Mouse (Mus musculus) forebrain, embryonic 15.5 days (tissue): ENCODE results near the gene Lsm14b. TPM values are rescaled to one million over a fixed set of nuclear protein-coding genes. Genes with fewer than 3 reads are reported as not detected.

Source experiments
- ATAC-seq: fragments of 200-750 bp; cut with Nextera tagmentation; replicated peaks from 2 replicates; pipeline ENCODE4 v1.8.0; 2017; ENCODE audit warnings: mild to moderate bottlenecking, moderate TSS enrichment, moderate library complexity
- H3K27ac ChIP-seq: fragments of 300-500 bp; sonication (generic); replicated peaks from 2 replicates; pipeline ENCODE4 v1.5.1; 2015; ENCODE audit warnings: mild to moderate bottlenecking, inconsistent platforms
- H3K27me3 ChIP-seq: fragments of 300-500 bp; sonication (generic); 2 replicates; pipeline ENCODE4 v1.6.1; 2015; ENCODE audit warnings: inconsistent platforms
- H3K36me3 ChIP-seq: fragments of 300-500 bp; sonication (generic); 2 replicates; pipeline ENCODE4 v1.6.1; 2015; ENCODE audit warnings: mild to moderate bottlenecking, inconsistent platforms
- H3K4me1 ChIP-seq: fragments of 300-500 bp; sonication (generic); 2 replicates; pipeline ENCODE4 v1.6.1; 2015; ENCODE audit warnings: inconsistent platforms
- H3K4me2 ChIP-seq: fragments of 300-500 bp; sonication (generic); replicated peaks from 2 replicates; pipeline ENCODE4 v1.6.1; 2015; ENCODE audit warnings: mild to moderate bottlenecking, inconsistent platforms
- H3K4me3 ChIP-seq: fragments of 300-500 bp; sonication (generic); 2 replicates; pipeline ENCODE4 v1.5.1; 2015; ENCODE audit warnings: mild to moderate bottlenecking, inconsistent platforms
- H3K9ac ChIP-seq: fragments of 300-500 bp; sonication (generic); replicated peaks from 2 replicates; pipeline ENCODE4 v1.6.1; 2015; ENCODE audit warnings: mild to moderate bottlenecking, inconsistent platforms
- H3K9me3 ChIP-seq: fragments of 300-500 bp; sonication (generic); 2 replicates; pipeline ENCODE4 v1.6.1; 2016; ENCODE audit warnings: inconsistent platforms
- WGBS: fragments of 180-500 bp; shearing (Covaris S2); methylation state at CpG from one replicate; pipeline ENCODE4 v1.1.7; 2015; ENCODE audit warnings: mixed read lengths; 5-methylcytosine and 5-hydroxymethylcytosine counted together
- polyA plus RNA-seq: library from polyadenylated mRNA; unstranded; fragments of >200 nt; fragmentation: Nextera tagmentation; extraction: Ambion mirVana; gene quantifications from 2 replicates; pipeline ENCODE4 v1.2.1, GENCODE M21; 2015

Lsm14b gene
- 20.6 and 23.6 TPM in 2 replicates for polyA plus RNA-seq

DNA sequence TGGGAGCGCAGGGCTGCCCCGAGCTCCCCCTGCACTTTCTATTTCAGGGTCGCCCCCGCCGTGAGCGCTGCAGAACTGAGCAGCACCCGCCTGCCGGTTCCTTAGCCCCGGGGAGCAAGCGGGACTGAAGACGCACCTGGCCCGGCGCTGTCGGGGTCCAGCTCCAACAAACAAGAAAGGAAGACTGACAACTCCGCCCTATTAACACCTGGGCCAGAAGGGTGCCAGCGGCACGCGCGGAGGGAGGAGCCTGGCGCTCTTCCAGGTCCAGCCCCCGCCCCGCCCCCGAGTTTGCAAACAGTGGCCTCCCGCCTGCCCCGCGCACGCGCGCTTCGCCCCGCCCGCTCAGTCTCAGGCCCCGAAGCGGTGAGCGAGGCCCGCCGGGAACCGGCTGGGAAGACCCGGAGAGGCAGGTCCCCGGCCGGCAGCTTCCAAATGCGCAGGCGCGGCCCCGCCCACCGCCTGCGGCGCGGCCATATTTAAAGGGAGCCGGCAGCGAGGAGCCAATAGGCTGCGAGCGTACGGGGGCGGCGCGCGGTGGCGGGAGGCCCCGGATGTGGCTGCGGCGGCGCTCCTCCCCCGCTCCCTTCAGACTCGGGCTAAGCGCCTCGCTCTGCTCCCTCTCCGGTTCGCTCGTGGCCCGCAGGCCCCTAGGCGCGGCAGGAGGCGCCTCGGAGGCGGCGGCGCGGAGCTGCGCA is at the start of gene Lsm14b:
TSS of gene Lsm14b (plus strand) at position 587 of the 698 bp plus-strand sequence.
- peaks cover 17% of the 10 kb centered on the region for H3K36me3 ChIP-seq
- H3K9me3 ChIP-seq: no peaks in the 10 kb centered on the region
- peak; percentile 97 for ATAC-seq
- H3K27me3 ChIP-seq: peaks cover 17% of the 10 kb centered on the region
- peak within 1 kb of the TSS; percentile 95 for H3K27ac ChIP-seq
- under 1% methylated on average over 78 of the region's 80 CpGs for WGBS
- H3K4me3 ChIP-seq: peak within 1 kb of the TSS; percentile 100
- peak within 1 kb of the TSS; percentile 95 for H3K4me2 ChIP-seq
- peaks cover 43% of the 10 kb centered on the region for H3K4me1 ChIP-seq
- H3K9ac ChIP-seq: peak within 1 kb of the TSS; percentile 98

DNA sequence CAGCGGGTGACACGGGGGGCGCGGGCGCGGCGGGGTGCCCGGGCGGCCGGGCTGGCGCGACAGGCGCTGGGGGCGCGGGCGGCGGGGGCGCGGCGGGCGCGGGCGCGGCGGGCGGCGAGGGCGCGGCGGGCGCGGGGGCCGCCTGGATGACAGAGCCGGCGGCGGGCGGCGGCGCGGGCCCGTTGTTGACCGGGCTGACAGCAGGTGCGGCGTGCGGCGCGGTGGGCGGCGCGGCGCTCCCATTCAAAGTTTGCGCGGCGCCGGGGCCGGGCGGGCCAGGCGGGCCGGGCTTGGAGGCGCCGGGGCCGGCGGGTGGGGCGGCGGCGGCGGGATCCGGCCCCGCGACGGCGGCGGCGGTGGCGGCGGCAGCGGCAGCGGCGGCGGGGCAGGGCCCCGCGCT is 48.9 kb upstream of the Lsm14b start:
- peak overlapping the region; percentile 99; the same call in 1 of the 2 replicates for H3K9ac ChIP-seq
- 2% methylated on average over 18 of the region's 82 CpGs for WGBS
- no peak overlapping the region; the same call in 1 of the 2 replicates for H3K4me2 ChIP-seq
- no peak for ATAC-seq
- H3K9me3 ChIP-seq: no peaks in the 10 kb centered on the region
- no peaks in the 10 kb centered on the region for H3K27me3 ChIP-seq
- peak overlapping the region; percentile 96 for H3K27ac ChIP-seq
- H3K4me3 ChIP-seq: peak overlapping the region; percentile 97
- no peaks in the 10 kb centered on the region for H3K36me3 ChIP-seq
- peaks cover 54% of the 10 kb centered on the region for H3K4me1 ChIP-seq

DNA sequence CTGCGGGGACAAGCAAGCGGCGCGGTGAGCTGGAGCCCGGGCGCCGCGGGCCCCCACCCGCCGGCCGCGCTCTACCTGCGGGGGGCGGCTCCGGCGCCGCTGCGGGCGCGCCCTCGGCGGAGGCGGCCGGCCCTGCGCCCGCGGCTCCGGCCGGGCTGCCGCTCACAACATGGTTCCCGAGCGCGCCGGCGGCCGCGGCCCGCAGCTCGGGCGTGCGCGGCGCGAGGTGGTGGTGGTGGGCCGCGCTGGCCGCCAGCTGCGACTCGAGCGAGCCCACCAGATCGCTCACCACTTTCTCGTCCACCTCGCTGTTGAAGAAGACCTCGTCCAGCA is 48.5 kb upstream of the Lsm14b start:
- peak overlapping the region; percentile 96 for H3K27ac ChIP-seq
- no peaks in the 10 kb centered on the region for H3K27me3 ChIP-seq
- no peak; the same call in 1 of the 2 replicates for ATAC-seq
- H3K4me2 ChIP-seq: peak overlapping the region; percentile 21; the same call in 1 of the 2 replicates
- peak overlapping the region; percentile 97 for H3K4me3 ChIP-seq
- peaks cover 52% of the 10 kb centered on the region for H3K4me1 ChIP-seq
- under 1% methylated on average over 48 of the region's 54 CpGs for WGBS
- H3K36me3 ChIP-seq: no peaks in the 10 kb centered on the region
- H3K9me3 ChIP-seq: no peaks in the 10 kb centered on the region
- H3K9ac ChIP-seq: peak overlapping the region; percentile 99

DNA sequence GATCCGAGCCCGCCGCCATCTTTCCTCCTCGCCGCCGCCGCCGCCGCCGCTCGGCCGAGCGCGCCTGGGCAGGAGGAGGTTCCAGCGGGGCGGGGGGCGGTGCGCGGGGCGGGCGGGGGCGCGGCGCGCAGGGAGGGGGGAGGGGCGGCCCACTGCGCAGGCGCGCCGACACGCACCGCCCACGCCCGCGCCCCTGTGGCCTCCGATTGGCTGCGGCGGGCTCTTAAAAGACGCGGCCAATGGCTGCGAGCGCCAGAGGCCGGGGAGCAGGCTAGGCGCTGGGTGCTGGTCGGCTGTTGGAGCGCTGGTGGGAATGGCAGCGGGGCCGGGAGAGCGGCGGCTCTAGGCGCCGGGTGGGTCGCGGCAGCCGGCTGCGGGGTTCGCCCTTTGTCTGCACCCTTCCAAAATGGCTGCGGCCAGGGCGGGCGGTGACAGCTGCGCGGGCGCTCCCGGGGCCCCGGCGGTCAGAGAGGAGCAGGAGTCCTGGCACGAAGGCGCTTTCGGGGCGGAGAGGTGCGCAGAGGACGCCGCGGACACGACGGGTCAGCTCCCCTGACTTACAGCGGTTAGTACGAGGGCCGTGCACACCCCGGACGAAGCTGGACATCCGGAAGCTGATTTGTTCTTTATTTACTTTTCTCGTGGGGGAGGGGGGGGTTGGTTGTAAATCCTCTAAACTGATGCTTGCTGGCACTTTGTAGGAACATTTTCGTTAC is 48.0 kb upstream of the Lsm14b start, which contains the start of gene Taf4:
TSS of gene Taf4 (minus strand) at position 19 of the 716 bp plus-strand sequence.
- peak within 1 kb of the TSS; percentile 97 for H3K4me3 ChIP-seq
- H3K27ac ChIP-seq: peak within 1 kb of the TSS; percentile 96
- peak within 1 kb of the TSS; percentile 99 for H3K9ac ChIP-seq
- H3K36me3 ChIP-seq: no peaks in the 10 kb centered on the region
- peak within 1 kb of the TSS; percentile 99 for H3K4me2 ChIP-seq
- H3K27me3 ChIP-seq: no peaks in the 10 kb centered on the region
- no peaks in the 10 kb centered on the region for H3K9me3 ChIP-seq
- peak; percentile 97 for ATAC-seq
- H3K4me1 ChIP-seq: peaks cover 48% of the 10 kb centered on the region
- WGBS: 0% methylated on average over 49 of the region's 84 CpGs

DNA sequence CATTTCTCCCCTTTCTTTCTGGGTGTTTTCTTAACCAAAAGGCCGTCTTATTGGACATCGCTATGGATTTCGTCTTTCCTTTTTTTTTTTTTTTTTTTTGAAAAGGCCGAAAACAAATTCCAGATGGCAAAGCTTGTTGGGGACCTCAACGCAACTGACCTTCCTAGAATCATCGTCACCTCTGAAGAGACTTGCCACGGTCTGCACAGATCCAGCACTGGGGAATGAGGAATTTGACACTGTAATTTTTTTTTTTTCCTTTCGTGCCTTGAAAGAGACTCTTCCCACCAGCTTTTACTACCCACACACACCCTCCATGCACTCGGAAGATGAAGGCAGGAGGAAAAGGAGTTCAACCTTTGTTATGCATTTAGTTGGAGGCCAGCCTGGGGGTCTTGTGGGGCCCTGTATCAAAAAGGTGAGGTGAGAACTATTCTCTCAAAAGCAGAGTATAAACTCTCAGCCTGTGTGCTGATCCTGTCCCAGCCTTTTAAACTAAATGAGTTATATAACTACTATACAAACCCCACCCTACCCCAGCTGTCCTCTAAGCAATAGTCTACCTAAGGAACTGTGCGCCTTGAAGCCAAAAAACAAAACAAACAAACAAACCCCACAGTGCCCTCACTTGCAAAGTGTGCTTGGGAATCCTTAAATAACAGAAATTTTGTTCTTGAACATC is 47.3 kb upstream of the Lsm14b start:
- no peaks in the 10 kb centered on the region for H3K27me3 ChIP-seq
- ATAC-seq: no peak
- 9% methylated on average over 10 of the region's 10 CpGs for WGBS
- H3K9ac ChIP-seq: peak overlapping the region; percentile 99
- no peaks in the 10 kb centered on the region for H3K9me3 ChIP-seq
- no peaks in the 10 kb centered on the region for H3K36me3 ChIP-seq
- H3K4me1 ChIP-seq: peaks cover 41% of the 10 kb centered on the region
- H3K4me2 ChIP-seq: peak overlapping the region; percentile 39
- peak overlapping the region; percentile 97 for H3K4me3 ChIP-seq
- peak overlapping the region; percentile 96 for H3K27ac ChIP-seq

DNA sequence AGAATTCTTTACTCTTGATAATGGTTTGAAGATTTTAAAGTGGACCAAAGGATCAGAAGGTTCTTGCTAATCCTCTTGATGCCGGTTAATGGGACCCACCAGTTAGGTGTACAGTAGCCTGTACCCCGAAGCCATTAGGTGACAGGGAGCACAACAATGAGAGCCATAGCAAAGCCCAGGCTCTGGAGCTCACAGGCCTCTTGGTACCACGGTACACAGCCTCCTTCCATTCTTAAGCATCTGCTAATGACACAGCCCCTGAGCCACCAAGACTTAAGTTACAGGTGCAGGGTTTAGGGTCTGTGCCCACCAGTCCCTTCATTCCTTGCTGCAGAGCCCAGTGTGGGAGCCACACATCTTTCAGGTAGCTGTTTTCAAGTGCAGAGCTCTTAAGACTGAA is 46.5 kb upstream of the Lsm14b start:
- Histone ChIP-seq H3K36me3 (no peaks in the 10 kb centered on the region), H3K4me2 (no peak overlapping the region), H3K9me3 (no peaks in the 10 kb centered on the region), H3K27ac (no peak overlapping the region), H3K27me3 (no peaks in the 10 kb centered on the region), H3K4me3 (peak overlapping the region; percentile 97; the same call in 1 of the 2 replicates), H3K4me1 (peaks cover 33% of the 10 kb centered on the region), H3K9ac (no peak overlapping the region)
- no peak for ATAC-seq
- 69% methylated on average over 3 of the region's 3 CpGs for WGBS

DNA sequence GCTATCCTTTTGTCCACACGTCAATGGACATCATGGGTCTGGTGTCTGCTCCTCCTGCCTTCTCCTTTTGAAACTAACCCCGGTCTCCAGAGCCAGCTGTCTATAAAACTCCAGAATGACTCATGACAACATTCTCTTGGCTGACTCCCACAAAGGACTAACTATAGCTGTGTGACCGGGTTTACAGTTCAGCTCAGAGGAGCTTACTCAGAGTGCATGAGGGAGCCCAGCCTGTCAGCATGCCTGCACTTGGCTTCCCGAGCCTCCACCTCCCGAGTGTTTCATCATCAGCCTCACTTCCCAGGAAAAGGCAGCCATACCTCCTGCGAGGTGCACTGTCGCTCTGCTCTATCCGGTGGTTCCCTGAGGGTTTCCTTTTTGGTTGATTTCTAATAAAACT is 45.0 kb upstream of the Lsm14b start:
- no peaks in the 10 kb centered on the region for H3K36me3 ChIP-seq
- ATAC-seq: no peak
- H3K9me3 ChIP-seq: no peaks in the 10 kb centered on the region
- H3K27ac ChIP-seq: no peak overlapping the region
- no peak overlapping the region for H3K4me2 ChIP-seq
- WGBS: 75% methylated on average over 8 of the region's 8 CpGs
- no peak overlapping the region for H3K4me3 ChIP-seq
- peaks cover 18% of the 10 kb centered on the region for H3K4me1 ChIP-seq
- no peak overlapping the region for H3K9ac ChIP-seq
- H3K27me3 ChIP-seq: no peaks in the 10 kb centered on the region

DNA sequence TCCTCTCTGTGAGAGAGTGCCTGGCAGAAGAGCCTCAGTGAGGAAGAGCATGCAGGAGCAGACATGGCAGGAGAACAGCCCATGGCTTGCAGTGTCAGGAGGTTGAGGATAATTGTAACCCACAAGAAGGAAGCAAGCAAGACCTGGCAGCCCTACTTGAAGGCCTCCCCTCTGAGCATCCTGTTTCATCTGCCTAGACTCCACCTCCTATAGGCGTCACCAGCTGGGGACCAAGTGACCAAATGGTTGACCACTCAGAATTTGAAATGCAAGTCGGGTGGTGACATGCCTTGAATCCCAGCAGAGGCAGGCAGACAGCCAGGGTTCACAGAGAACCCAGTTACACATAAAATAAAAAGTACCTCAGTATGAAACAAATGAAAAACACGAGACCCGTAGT is 44.2 kb upstream of the Lsm14b start:
- Histone ChIP-seq H3K9me3 (no peaks in the 10 kb centered on the region), H3K4me3 (no peak overlapping the region), H3K36me3 (no peaks in the 10 kb centered on the region), H3K27me3 (no peaks in the 10 kb centered on the region), H3K4me2 (no peak overlapping the region), H3K4me1 (peaks cover 13% of the 10 kb centered on the region), H3K27ac (no peak overlapping the region), H3K9ac (no peak overlapping the region)
- 63% methylated on average over 4 of the region's 4 CpGs for WGBS
- ATAC-seq: no peak

DNA sequence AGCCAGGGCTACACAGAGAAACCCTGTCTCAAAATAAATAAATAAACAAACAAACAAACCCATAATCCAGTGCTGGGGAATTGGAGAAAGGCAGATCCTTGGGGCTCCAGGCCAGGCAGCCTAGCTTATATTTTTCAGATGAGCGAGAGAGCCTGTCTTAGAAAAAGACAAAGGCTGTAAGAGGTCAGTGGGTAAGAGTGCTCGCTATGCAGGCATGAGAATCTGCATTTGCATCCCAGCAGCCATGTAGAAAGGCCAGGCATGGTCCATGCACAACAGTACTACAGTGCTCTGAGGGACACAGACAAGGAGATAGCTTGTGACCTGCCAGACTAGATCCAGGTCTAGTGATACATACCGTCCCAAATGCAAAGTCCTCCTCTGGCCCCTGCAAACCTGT is 42.1 kb upstream of the Lsm14b start:
- no peak overlapping the region for H3K4me2 ChIP-seq
- H3K4me3 ChIP-seq: no peak overlapping the region
- H3K9ac ChIP-seq: no peak overlapping the region
- no peak overlapping the region for H3K27ac ChIP-seq
- no peaks in the 10 kb centered on the region for H3K36me3 ChIP-seq
- no peaks in the 10 kb centered on the region for H3K9me3 ChIP-seq
- peaks cover 8% of the 10 kb centered on the region for H3K4me1 ChIP-seq
- no peaks in the 10 kb centered on the region for H3K27me3 ChIP-seq
- 84% methylated on average over 3 of the region's 3 CpGs for WGBS
- ATAC-seq: no peak

DNA sequence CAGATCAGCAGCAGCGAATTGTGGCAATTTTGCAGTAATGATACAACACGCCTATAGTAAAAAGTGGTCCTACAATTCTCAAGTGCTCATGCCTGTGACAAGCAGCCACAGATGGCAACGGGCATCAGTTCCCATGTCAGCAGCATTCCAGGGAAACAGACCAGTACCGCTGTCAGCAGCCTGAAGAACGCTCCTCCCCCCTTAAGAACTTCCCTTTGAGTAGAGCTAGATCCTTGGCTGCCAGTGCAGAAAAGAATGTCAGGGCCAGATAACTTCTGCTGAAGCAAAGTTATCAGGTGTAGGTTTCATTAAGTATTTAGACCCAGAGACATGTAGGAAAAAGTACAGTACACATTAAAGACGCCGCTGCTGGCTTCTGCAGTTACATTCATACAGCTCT is 40.0 kb upstream of the Lsm14b start:
- 45% methylated on average over 7 of the region's 7 CpGs for WGBS
- H3K27me3 ChIP-seq: no peaks in the 10 kb centered on the region
- H3K4me3 ChIP-seq: no peak overlapping the region
- H3K4me2 ChIP-seq: no peak overlapping the region
- H3K27ac ChIP-seq: no peak overlapping the region
- no peak for ATAC-seq
- H3K9me3 ChIP-seq: no peaks in the 10 kb centered on the region
- no peak overlapping the region for H3K9ac ChIP-seq
- H3K36me3 ChIP-seq: no peaks in the 10 kb centered on the region
- H3K4me1 ChIP-seq: no peaks in the 10 kb centered on the region

DNA sequence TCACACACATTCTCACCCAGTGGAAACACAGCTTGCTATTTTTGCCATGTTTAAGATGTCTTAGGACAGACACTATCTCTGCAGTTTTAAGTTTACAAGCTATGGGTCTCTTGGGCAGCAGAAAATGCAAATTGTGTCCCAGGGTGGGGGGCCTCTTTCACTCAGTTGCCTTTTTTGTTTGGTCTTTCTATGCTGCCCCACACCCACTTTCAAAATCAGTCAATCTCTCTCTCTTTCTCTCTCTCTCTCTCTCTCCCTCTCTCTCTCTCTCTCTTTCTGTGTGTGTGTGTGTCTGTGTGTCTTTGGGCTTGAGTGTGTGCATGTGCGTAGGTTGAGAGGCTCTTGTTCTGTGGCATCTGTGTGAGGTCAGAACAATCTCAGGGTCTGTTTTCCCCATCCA is 39.1 kb upstream of the Lsm14b start:
- Histone ChIP-seq H3K4me1 (no peaks in the 10 kb centered on the region), H3K27ac (no peak overlapping the region), H3K4me2 (no peak overlapping the region), H3K27me3 (no peaks in the 10 kb centered on the region), H3K9me3 (no peaks in the 10 kb centered on the region), H3K36me3 (no peaks in the 10 kb centered on the region), H3K4me3 (no peak overlapping the region), H3K9ac (no peak overlapping the region)
- 74% methylated on average over 1 of the region's 1 CpGs for WGBS
- no peak for ATAC-seq

DNA sequence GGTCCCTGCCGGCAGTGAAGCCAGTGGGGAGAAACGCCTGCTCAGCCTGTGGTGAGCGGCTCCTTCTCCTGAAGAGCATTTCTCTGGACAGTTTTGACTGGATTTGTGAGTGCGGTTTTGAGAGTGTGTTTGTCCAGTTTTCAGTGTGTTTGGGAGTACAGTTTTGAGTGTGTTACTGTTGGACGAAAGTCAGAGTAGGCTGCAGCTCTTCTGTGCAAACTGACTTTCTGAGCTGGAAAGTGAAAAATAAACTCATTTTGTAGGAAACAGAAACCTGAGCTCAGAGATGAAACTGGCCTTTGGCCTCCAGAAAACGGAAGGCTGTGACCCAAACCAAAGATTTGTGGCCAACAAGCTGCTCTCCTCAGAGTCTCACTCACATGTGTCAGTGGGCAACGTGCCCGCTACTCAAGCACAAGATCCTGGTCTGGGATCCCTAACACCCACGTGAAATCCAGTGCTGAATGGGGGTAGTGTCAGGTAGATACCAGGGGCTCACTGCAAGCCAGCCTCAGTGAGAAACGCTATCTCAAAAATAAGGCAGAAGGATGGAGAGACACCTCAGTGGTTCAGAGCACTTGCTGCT is 38.3 kb upstream of the Lsm14b start:
- no peak overlapping the region for H3K4me2 ChIP-seq
- H3K4me3 ChIP-seq: no peak overlapping the region
- no peak for ATAC-seq
- no peaks in the 10 kb centered on the region for H3K9me3 ChIP-seq
- H3K9ac ChIP-seq: no peak overlapping the region
- no peaks in the 10 kb centered on the region for H3K27me3 ChIP-seq
- WGBS: 84% methylated on average over 10 of the region's 10 CpGs
- H3K27ac ChIP-seq: no peak overlapping the region
- H3K36me3 ChIP-seq: no peaks in the 10 kb centered on the region
- H3K4me1 ChIP-seq: no peaks in the 10 kb centered on the region
